Mouse (Mus musculus): Measurements from ENCODE around the gene Cald1. TPM values are rescaled to one million over a fixed set of nuclear protein-coding genes. Genes with fewer than 3 reads are reported as not detected.
A peak's percentile ranks its signal among the peaks of the same experiment; 100 is the strongest.

The Cald1 gene
- total and polyA plus RNA-seq, 2 experiments from 2014 or later: 20.7 to 40.5 TPM

DNA sequence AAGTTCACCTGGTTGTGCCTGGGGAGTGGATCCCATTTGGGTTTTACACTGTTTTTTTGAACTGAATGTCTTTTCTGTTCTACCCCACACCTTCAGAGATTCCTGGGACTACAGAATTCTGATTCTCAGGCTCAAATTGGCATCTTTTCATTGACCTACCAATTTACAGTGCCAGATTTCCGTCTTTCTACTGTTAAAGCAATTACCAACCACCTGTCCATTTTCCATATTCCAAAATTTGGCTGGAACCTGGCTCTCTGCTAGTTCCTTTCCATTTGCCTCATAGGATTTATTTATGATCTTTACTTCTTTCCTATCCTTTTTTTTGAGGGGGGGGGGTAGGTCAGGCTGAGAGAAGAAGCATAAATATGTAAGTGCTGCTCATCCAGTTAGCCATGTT is 4.9 kb upstream of the Cald1 start:
- no peaks in the 10 kb centered on the region for H3K36me3 ChIP-seq (ENCODE audit: insufficient read depth, low read length)
- 0 out of 2 replicates have a peak, but pooled peaks cover 4% of the 10 kb centered on the region for H3K4me1 ChIP-seq (ENCODE audit: insufficient read depth, low read length)
- H3K27me3 ChIP-seq (ENCODE audit: insufficient read depth, low read length): no peaks in the 10 kb centered on the region
- H3K9ac ChIP-seq (replicated peaks; ENCODE audit: low read length, poor library complexity, severe bottlenecking): no peak overlapping the region
- no peak for TF ChIP-seq CTCF (IDR thresholded peaks at IDR 0.05)
- H3K27ac ChIP-seq (ENCODE audit: low read depth, low read length): no peak overlapping the region
- no peak overlapping the region for H3K4me3 ChIP-seq (ENCODE audit: low read depth, low read length)
- ATAC-seq (ENCODE audit: low FRiP score) (no peak), DNase-seq (ENCODE audit: low spot score) (no peak)
- H3K4me2 ChIP-seq (ENCODE audit: low read depth, low read length, poor library complexity, severe bottlenecking): no peak overlapping the region
- WGBS: 94% methylated on average over 1 of the region's 1 CpGs
- H3K9me3 ChIP-seq (ENCODE audit: low read length): no peaks in the 10 kb centered on the region

DNA sequence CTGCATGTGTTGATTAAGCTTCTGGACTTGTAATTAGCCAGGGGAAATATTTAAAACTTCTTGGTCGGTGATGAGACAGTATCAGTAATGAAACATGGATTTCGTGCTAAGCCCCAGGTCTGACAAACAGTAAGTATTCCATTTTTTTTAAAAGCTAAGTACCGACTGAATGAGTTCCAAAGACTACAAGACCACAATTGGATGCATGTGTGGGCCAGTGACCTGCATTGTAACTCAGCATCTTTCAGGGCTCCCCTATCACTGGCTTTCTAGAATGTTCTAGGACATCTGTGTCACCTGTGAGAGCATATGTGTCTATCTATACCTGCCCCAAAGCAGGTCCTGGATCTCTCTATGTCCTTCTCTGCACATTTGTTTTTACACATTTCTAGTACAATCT is 984 bp upstream of the Cald1 start:
- no peaks in the 10 kb centered on the region for H3K36me3 ChIP-seq (ENCODE audit: insufficient read depth, low read length)
- no peak overlapping the region for H3K4me2 ChIP-seq (ENCODE audit: low read depth, low read length, poor library complexity, severe bottlenecking)
- ATAC-seq (ENCODE audit: low FRiP score) (no peak), DNase-seq (ENCODE audit: low spot score) (no peak)
- no peaks in the 10 kb centered on the region for H3K9me3 ChIP-seq (ENCODE audit: low read length)
- H3K27ac ChIP-seq (ENCODE audit: low read depth, low read length): no peak overlapping the region
- 68% methylated on average over 3 of the region's 3 CpGs for WGBS
- H3K4me3 ChIP-seq (ENCODE audit: low read depth, low read length): no peak overlapping the region
- H3K4me1 ChIP-seq (ENCODE audit: insufficient read depth, low read length): 0 out of 2 replicates have a peak, but pooled peaks cover 8% of the 10 kb centered on the region
- H3K9ac ChIP-seq (replicated peaks; ENCODE audit: low read length, poor library complexity, severe bottlenecking): no peak overlapping the region
- no peak for TF ChIP-seq CTCF (IDR thresholded peaks at IDR 0.05)
- no peaks in the 10 kb centered on the region for H3K27me3 ChIP-seq (ENCODE audit: insufficient read depth, low read length)

DNA sequence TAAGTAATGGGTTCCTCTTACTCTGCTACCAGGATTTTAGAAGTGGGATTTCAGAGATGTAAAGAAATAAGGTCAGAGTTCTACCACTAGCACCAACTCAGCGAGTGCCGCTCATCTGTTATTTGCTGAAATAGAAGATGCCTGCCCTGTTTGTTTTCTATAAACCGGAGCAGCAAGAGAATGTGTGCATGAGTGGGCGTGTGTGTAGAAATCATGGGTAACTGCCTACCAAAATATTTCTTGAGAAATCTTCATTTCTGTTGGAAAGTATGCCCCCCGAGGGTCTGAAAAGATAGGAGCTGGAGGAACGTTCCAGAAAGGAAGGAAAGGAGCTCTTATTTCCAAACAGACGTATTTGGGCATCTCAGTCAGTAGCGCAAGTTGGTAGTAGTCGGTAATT is 871 bp downstream of the Cald1 start:
- 56% methylated on average over 9 of the region's 9 CpGs for WGBS
- peak overlapping the region; percentile 27; the same call in 1 of the 2 replicates for H3K4me3 ChIP-seq (ENCODE audit: low read depth, low read length)
- 0 out of 2 replicates have a peak, but pooled peaks cover 8% of the 10 kb centered on the region for H3K4me1 ChIP-seq (ENCODE audit: insufficient read depth, low read length)
- DNase-seq (ENCODE audit: low spot score): no peak
- no peaks in the 10 kb centered on the region for H3K9me3 ChIP-seq (ENCODE audit: low read length)
- no peak for TF ChIP-seq CTCF (IDR thresholded peaks at IDR 0.05)
- no peaks in the 10 kb centered on the region for H3K27me3 ChIP-seq (ENCODE audit: insufficient read depth, low read length)
- no peak overlapping the region for H3K27ac ChIP-seq (ENCODE audit: low read depth, low read length)
- no peak overlapping the region for H3K9ac ChIP-seq (replicated peaks; ENCODE audit: low read length, poor library complexity, severe bottlenecking)
- peak overlapping the region; percentile 40 for H3K4me2 ChIP-seq (ENCODE audit: low read depth, low read length, poor library complexity, severe bottlenecking)
- no peak for ATAC-seq (ENCODE audit: low FRiP score)
- no peaks in the 10 kb centered on the region for H3K36me3 ChIP-seq (ENCODE audit: insufficient read depth, low read length)

DNA sequence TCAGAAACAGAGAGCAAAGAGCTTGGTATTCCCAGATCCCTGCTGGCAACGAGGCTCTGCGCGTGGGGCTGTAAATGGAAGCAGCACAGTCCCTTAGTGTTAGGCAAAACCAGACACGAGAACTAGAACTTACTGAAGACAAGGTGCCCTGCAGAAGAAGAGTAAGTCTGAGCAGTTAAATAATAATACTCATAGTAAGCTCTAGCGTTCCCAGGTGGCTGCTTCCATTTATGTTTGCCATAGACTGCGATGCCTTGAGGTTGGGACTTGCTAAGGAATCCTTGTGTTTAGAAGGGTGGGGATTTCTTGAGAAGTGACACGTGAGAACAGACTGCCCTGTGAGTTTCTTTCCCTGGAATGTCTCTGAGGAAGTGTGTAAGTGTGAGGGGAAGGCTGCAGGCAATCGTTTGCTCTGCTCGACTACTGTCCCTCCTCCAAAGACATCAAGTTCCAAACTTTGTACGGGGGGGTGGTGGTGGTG is 1.4 kb downstream of the Cald1 start:
- Histone ChIP-seq H3K4me1 (ENCODE audit: insufficient read depth, low read length) (0 out of 2 replicates have a peak, but pooled peaks cover 8% of the 10 kb centered on the region), H3K9me3 (ENCODE audit: low read length) (no peaks in the 10 kb centered on the region), H3K4me2 (ENCODE audit: low read depth, low read length, poor library complexity, severe bottlenecking) (peak overlapping the region; percentile 40), H3K27me3 (ENCODE audit: insufficient read depth, low read length) (no peaks in the 10 kb centered on the region), H3K36me3 (ENCODE audit: insufficient read depth, low read length) (no peaks in the 10 kb centered on the region), H3K27ac (ENCODE audit: low read depth, low read length) (no peak overlapping the region), H3K4me3 (ENCODE audit: low read depth, low read length) (peak overlapping the region; percentile 27; the same call in 1 of the 2 replicates), H3K9ac (replicated peaks; ENCODE audit: low read length, poor library complexity, severe bottlenecking) (no peak overlapping the region)
- ATAC-seq (ENCODE audit: low FRiP score) (no peak), DNase-seq (ENCODE audit: low spot score) (no peak)
- TF ChIP-seq CTCF (IDR thresholded peaks at IDR 0.05): no peak
- WGBS: 66% methylated on average over 10 of the region's 10 CpGs

DNA sequence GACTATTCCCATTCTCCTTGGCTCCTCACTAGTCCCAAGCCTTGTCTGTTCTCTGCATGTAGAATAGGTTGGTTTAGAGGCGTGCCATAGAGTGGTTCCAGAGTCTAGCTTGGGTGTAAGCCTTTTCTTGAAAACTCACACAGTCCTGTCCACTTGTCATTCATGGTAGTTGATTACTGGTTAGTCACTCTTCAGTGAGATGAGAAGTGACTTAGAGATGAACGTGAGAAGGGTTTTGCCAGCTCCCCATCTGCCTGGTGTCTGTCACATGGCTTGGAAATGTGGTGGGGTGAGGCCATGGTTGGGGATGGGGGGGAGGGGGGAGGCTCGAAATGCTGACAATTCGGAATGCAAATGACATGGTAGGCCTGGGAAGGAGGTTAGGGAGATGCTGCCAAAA is 2.5 kb downstream of the Cald1 start:
- TF ChIP-seq CTCF (IDR thresholded peaks at IDR 0.05): no peak
- WGBS: 84% methylated on average over 4 of the region's 4 CpGs
- no peak for ATAC-seq (ENCODE audit: low FRiP score)

DNA sequence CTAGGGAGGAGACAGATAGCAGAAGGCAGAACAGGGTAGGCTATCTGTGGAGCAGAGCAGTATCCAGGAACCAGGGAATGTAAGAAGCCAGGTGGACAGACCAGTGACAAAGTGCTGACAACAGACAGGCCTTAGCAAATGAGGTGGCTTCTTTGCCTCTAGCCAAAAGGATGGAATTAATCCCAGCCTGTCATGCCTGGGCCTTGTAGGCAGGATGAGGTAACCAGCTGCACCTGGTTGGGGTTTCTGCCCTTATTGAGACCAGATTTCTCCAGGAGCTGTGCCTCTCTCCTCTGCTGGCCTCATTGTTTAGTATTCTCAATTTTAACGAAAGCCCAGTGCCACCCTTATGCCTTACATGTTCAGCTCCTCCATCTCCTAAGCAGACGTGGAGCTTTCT is 3.8 kb downstream of the Cald1 start:
- Histone ChIP-seq H3K27me3 (ENCODE audit: insufficient read depth, low read length) (no peaks in the 10 kb centered on the region), H3K4me3 (ENCODE audit: low read depth, low read length) (no peak overlapping the region), H3K9ac (replicated peaks; ENCODE audit: low read length, poor library complexity, severe bottlenecking) (no peak overlapping the region), H3K9me3 (ENCODE audit: low read length) (no peaks in the 10 kb centered on the region), H3K4me2 (ENCODE audit: low read depth, low read length, poor library complexity, severe bottlenecking) (no peak overlapping the region), H3K36me3 (ENCODE audit: insufficient read depth, low read length) (no peaks in the 10 kb centered on the region), H3K4me1 (ENCODE audit: insufficient read depth, low read length) (0 out of 2 replicates have a peak, but pooled peaks cover 8% of the 10 kb centered on the region), H3K27ac (ENCODE audit: low read depth, low read length) (no peak overlapping the region)
- ATAC-seq (ENCODE audit: low FRiP score): no peak
- TF ChIP-seq CTCF (IDR thresholded peaks at IDR 0.05): no peak
- 88% methylated on average over 2 of the region's 2 CpGs for WGBS
- no peak for DNase-seq (ENCODE audit: low spot score)

More for the DNA sequence above, 2.5 kb downstream of the Cald1 start:
- Histone ChIP-seq H3K36me3 (ENCODE audit: insufficient read depth, low read length) (no peaks in the 10 kb centered on the region), H3K9me3 (ENCODE audit: low read length) (no peaks in the 10 kb centered on the region), H3K9ac (replicated peaks; ENCODE audit: low read length, poor library complexity, severe bottlenecking) (no peak overlapping the region), H3K27me3 (ENCODE audit: insufficient read depth, low read length) (no peaks in the 10 kb centered on the region), H3K4me2 (ENCODE audit: low read depth, low read length, poor library complexity, severe bottlenecking) (no peak overlapping the region), H3K27ac (ENCODE audit: low read depth, low read length) (no peak overlapping the region), H3K4me1 (ENCODE audit: insufficient read depth, low read length) (0 out of 2 replicates have a peak, but pooled peaks cover 8% of the 10 kb centered on the region), H3K4me3 (ENCODE audit: low read depth, low read length) (no peak overlapping the region)
- DNase-seq (ENCODE audit: low spot score): no peak

All from midbrain, postnatal 0 days (tissue).